Comparison of ENCODE assay signal across 19 mouse cellular contexts in genomic region chr10:42827155-42827554, GRCm38 (mm10). TPM values are rescaled to one million over a fixed set of nuclear protein-coding genes. Genes with fewer than 3 reads are reported as not detected.
DNase-seq lines count a peak whose midpoint lies in the region; ATAC-seq and TF ChIP-seq lines count a peak whose summit lies in the region.
"Had no signal": no experiment of that assay in that cellular context is flagged by ENCODE, and none has a peak within 500 bp of the region (broad histone marks: within the 10 kb centered on the region; RNA-seq: fewer than 3 reads in every experiment).

No protein-coding gene starts in this region.

- WGBS in hindbrain, postnatal 0 days, result 68% methylated on average over 5 of the region's 5 CpGs
- WGBS in hindbrain, embryonic 16.5 days, result 66% methylated on average over 5 of the region's 5 CpGs
- 68% methylated on average over 5 of the region's 5 CpGs for WGBS in bone marrow, adult 2 months

- no peak overlapping the region for H3K9ac ChIP-seq in hindbrain, postnatal 0 days (replicated peaks; ENCODE audit: low read length)
- H3K9ac ChIP-seq in hindbrain, embryonic 16.5 days (ENCODE audit: low read depth, low read length), result no peak overlapping the region
- H3K9ac ChIP-seq: embryonic facial prominence, embryonic 12.5 days; forebrain, embryonic 15.5 days; hindbrain, embryonic 12.5 days had no signal

- H3K27me3 ChIP-seq in hindbrain, postnatal 0 days (ENCODE audit: insufficient read depth, low read length), result no peaks in the 10 kb centered on the region
- H3K27me3 ChIP-seq in hindbrain, embryonic 16.5 days (replicated peaks; ENCODE audit: control insufficient read depth, insufficient read depth, low read length), result no peaks in the 10 kb centered on the region
- H3K27me3 ChIP-seq: embryonic facial prominence, embryonic 12.5 days; forebrain, embryonic 15.5 days; hindbrain, embryonic 12.5 days had no signal

- peak; percentile 10 for DNase-seq in hindbrain, postnatal 0 days (ENCODE audit: low spot score)
- peak; percentile 8 to 27 for DNase-seq in spleen, adult 18-20 months
- no peak for DNase-seq in spleen, adult 12 weeks (ENCODE audit: low spot score)
- DNase-seq in cerebellum, postnatal 36 days, result no peak
- no peak for DNase-seq in urinary bladder, postnatal 36 days (ENCODE audit: low spot score in 2 of 2)
- DNase-seq: adrenal gland, adult 8-10 months; cerebellum, adult 18-20 months; cerebellum, adult 9-11 months; embryo, embryonic 11 days; gastrocnemius, postnatal 10 days; heart, adult 18-20 months; heart, postnatal 10 days; heart, postnatal 4 days had no signal

- H3K4me2 ChIP-seq in hindbrain, postnatal 0 days (ENCODE audit: low read depth, low read length), result no peak overlapping the region
- no peak overlapping the region for H3K4me2 ChIP-seq in hindbrain, embryonic 16.5 days (ENCODE audit: low read length)
- H3K4me2 ChIP-seq: embryonic facial prominence, embryonic 12.5 days; forebrain, embryonic 15.5 days; hindbrain, embryonic 12.5 days had no signal

- H3K9me3 ChIP-seq in hindbrain, postnatal 0 days (ENCODE audit: low read length), result no peaks in the 10 kb centered on the region
- no peaks in the 10 kb centered on the region for H3K9me3 ChIP-seq in hindbrain, embryonic 16.5 days (ENCODE audit: control insufficient read depth, low read length)
- H3K9me3 ChIP-seq: embryonic facial prominence, embryonic 12.5 days; forebrain, embryonic 15.5 days; heart, embryonic 10.5 days; hindbrain, embryonic 12.5 days had no signal

- no peak for TF ChIP-seq POLR2A in bone marrow, adult 2 months (IDR thresholded peaks at IDR 0.05; ENCODE audit: borderline replicate concordance, control insufficient read depth, low read depth, low read length)

- ATAC-seq in hindbrain, postnatal 0 days, result no peak
- no peak for ATAC-seq in hindbrain, embryonic 16.5 days
- ATAC-seq: forebrain, embryonic 15.5 days had no signal

- H3K36me3 ChIP-seq in hindbrain, postnatal 0 days (ENCODE audit: insufficient read depth, low read length), result peaks cover 18% of the 10 kb centered on the region
- peaks cover 19% of the 10 kb centered on the region for H3K36me3 ChIP-seq in hindbrain, embryonic 16.5 days (ENCODE audit: control insufficient read depth, insufficient read depth, low read length)

- no peak overlapping the region for H3K4me3 ChIP-seq in hindbrain, postnatal 0 days (ENCODE audit: low read length)
- no peak overlapping the region for H3K4me3 ChIP-seq in hindbrain, embryonic 16.5 days (ENCODE audit: low read length)
- H3K4me3 ChIP-seq in bone marrow, adult 2 months (replicated peaks; ENCODE audit: control insufficient read depth, low read depth, low read length), result no peak overlapping the region
- H3K4me3 ChIP-seq: embryonic facial prominence, embryonic 12.5 days; forebrain, embryonic 15.5 days; heart, embryonic 10.5 days; hindbrain, embryonic 12.5 days had no signal

- H3K27ac ChIP-seq in hindbrain, postnatal 0 days, result no peak overlapping the region
- no peak overlapping the region for H3K27ac ChIP-seq in hindbrain, embryonic 16.5 days (ENCODE audit: low read depth, low read length)
- 0 out of 2 replicates have a peak overlapping the region, but pooled peaks have one; percentile 6 for H3K27ac ChIP-seq in bone marrow, adult 2 months (ENCODE audit: control insufficient read depth, insufficient read depth, low read depth, low read length, poor library complexity)
- H3K27ac ChIP-seq: embryonic facial prominence, embryonic 12.5 days; forebrain, embryonic 15.5 days; heart, embryonic 10.5 days; hindbrain, embryonic 12.5 days had no signal

- no peak for TF ChIP-seq CTCF in hindbrain, postnatal 0 days (IDR thresholded peaks at IDR 0.05; ENCODE audit: low read depth)
- TF ChIP-seq CTCF in bone marrow, adult 2 months (IDR thresholded peaks at IDR 0.05; ENCODE audit: control insufficient read depth, insufficient read depth, low read length), result no peak

- H3K4me1 ChIP-seq in hindbrain, postnatal 0 days (ENCODE audit: insufficient read depth, low read length), result no peaks in the 10 kb centered on the region
- no peaks in the 10 kb centered on the region for H3K4me1 ChIP-seq in hindbrain, embryonic 16.5 days (ENCODE audit: control insufficient read depth, insufficient read depth, low read depth, low read length)
- no peaks in the 10 kb centered on the region for H3K4me1 ChIP-seq in bone marrow, adult 2 months (ENCODE audit: control insufficient read depth, insufficient read depth, low read length)
- H3K4me1 ChIP-seq: embryonic facial prominence, embryonic 12.5 days; forebrain, embryonic 15.5 days; heart, embryonic 10.5 days; hindbrain, embryonic 12.5 days had no signal

RNA-seq across cellular contexts. Expression of gene Scml4, which starts 33.0 kb away (rescaled TPM):
- 16.4 and 21.1 TPM in 2 replicates for total RNA-seq in hindbrain, postnatal 0 days (2014; rRNA removed)
- polyA plus RNA-seq in hindbrain, postnatal 0 days (2015; fragmentation: Nextera tagmentation; extraction: Ambion mirVana), result 4.9 and 7.0 TPM in 2 replicates
- 9.1 and 11.6 TPM in 2 replicates for polyA plus RNA-seq in hindbrain, embryonic 16.5 days (2015; fragmentation: Nextera tagmentation; extraction: Ambion mirVana)
- polyA plus RNA-seq in bone marrow, adult 2 months (2011; ENCODE audit: insufficient read depth, insufficient read length, low replicate concordance, missing spikeins), result 2.4 and 3.7 TPM in 2 replicates

Comparison
In these comparisons a context has a peak if more than half of its experiments do, and no peak if none do; other contexts are left out.
1. DNase-seq: peak in hindbrain, postnatal 0 days (single experiment) and spleen, adult 18-20 months (2 of 2); none in spleen, adult 12 weeks (single experiment), cerebellum, postnatal 36 days (0 of 2) and urinary bladder, postnatal 36 days (0 of 2).